Mouse (Mus musculus) right cerebral cortex, postnatal 25 days (tissue): Measurements from ENCODE around the gene March6.

Experiments
- DNase-seq: peaks from one replicate; pipeline ENCODE4 v3.0.0; 2022

Gene March6

GRCm38 (mm10) chr15:31412933-31413332 lies 117.9 kb downstream of the March6 start:
- no peak for DNase-seq

- DNase-seq: no peak
Measured at GRCm38 (mm10) chr15:31412436-31412835, 118.4 kb downstream of the March6 start.

GRCm38 (mm10) chr15:31407490-31407889 lies 123.4 kb downstream of the March6 start:
- no peak for DNase-seq

GRCm38 (mm10) chr15:31406881-31407280 lies 124.0 kb downstream of the March6 start:
- DNase-seq: no peak
